Mouse (Mus musculus): ENCODE data around the gene Zfyve28.

Gene Zfyve28

DNA sequence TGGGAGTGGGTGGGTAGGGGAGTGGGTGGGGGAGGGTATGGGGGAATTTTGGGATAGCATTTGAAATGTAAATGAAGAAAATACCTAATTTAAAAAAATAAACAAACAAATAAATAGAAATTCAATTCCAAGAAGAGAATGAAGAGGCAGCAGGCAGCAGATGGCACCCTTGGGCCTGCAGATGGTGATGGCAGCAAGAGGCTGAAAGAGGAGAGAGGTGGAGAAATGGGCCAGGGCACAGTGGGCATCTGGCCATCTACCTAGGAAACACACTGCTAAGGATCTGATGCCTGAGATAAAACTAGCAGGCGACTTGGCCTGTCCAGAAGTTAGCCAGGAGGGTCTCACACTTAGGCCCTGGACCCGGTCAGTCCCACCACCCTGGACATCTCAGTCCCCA, 83.3 kb downstream of the Zfyve28 start:
- DNase-seq (ENCODE audit: low read depth): no peak

DNA sequence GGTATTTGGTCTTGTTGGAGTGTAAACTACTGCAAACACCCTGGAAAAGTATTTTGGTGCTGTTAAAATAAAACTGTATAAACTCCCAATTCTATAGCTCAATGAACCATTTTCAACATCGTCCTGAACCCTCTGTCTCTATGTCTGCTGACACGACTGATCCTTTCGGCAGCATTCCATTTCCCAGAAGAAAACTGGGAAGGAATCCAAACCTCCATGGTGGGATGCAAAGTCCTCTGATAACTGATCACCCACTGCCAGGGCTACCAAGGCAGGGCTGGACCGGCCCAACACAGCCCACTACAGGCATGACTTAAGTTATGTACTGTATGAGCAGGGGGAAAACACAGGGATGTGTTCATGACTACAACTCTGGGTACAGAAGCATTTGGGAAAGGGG, 86.2 kb downstream of the Zfyve28 start:
- no peak for DNase-seq (ENCODE audit: low read depth)

GRCm38 (mm10) chr5:34201396-34201795, 86.9 kb downstream of the Zfyve28 start:
- no peak for DNase-seq (ENCODE audit: low read depth)

DNA sequence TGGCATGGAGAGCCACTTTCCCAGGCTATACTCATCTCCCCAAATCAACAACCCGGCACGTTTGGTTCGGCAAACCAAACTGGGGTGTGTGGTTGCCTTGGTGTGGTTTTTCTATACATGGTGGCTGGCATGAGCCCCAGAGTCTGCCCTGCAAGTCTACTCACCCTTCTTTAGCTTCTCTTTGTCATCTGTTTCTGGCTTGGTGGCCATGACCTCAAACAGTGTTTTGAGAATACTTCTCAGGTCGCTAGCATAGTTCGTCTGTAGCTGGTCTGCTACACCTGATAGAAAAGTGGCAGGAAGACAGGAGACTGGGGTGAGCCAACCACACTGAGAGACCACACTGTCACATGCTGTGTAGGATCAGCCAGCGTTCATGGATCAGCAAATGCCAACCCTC, 89.6 kb downstream of the Zfyve28 start:
- no peak for DNase-seq (ENCODE audit: low read depth)

- DNase-seq (ENCODE audit: low read depth): no peak
These were observed 91.0 kb downstream of the Zfyve28 start for GRCm38 (mm10) chr5:34197243-34197642.

DNA sequence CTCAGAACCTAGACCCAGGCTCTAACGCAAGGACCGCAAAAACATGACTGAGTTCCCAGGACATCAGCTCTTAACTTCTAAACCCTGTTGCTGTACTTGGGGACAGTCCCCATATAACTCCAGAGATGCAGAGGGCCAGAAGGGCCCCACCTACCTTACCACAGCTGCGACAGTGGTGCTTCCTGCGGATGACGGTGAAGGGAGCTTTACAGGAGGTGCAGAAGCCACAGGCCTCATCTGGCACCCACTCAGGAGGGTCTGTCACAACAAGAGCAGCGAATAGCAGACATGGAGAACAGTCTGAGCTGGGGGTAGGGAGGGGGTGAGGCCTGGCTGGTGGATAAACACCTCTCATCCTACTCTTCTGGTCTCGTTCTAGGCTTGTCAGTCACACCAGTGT, 91.8 kb downstream of the Zfyve28 start:
- DNase-seq (ENCODE audit: low read depth): no peak

GRCm38 (mm10) chr5:34195786-34196185, 92.5 kb downstream of the Zfyve28 start:
- no peak for DNase-seq (ENCODE audit: low read depth)

DNA sequence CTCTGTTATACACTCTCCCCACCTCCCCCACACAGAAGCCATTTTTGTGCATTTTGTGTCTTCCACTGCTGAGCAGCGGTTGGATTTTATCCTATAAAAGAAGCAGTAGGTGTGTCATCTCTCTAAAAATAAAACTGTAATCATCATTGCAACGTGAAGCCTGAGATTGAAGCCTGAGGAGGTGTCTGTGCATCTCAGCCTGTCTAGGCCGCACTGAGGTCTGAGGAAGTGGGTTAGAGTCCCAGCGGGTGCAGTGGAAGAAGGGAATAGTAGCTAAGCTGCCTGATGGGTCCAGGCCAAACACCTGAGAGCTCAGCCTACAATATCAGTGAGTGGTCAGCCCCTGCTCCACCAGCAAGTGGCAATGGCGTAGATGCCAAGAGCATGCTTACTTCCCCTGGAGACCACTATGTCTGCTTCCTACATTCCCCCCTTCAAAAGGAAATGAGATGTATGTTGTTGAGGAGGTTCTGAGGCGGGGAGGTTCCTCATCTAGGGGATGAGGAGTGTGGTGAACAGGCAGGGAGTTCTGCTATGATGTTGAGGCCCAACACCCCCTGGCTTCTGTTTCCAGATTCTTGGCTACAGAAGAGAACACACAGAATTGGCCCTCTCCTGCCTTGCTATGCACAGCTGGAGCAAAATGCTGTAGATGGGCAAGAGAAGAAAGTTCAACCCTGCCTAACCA, 93.1 kb downstream of the Zfyve28 start:
- DNase-seq (ENCODE audit: low read depth): no peak

DNA sequence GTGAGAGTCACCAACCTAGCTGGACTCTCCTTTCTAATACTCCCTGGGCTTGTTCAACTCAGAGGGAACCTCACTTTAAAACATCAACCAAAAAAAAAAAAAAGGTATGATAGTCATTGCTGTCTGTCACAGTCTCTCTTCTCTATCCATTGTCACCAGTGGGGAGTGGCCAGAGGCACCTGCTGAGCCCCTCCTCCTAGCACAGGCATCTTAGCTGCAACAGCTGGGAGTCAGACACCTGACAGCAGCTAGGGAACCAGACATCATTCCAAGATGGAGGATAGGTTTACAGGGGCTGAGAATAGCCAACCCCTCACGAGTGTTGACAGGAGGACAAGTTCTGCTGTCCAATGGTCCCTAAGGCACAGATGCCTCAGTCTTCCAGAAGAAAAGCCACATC, 93.8 kb downstream of the Zfyve28 start:
- no peak for DNase-seq (ENCODE audit: low read depth)

DNA sequence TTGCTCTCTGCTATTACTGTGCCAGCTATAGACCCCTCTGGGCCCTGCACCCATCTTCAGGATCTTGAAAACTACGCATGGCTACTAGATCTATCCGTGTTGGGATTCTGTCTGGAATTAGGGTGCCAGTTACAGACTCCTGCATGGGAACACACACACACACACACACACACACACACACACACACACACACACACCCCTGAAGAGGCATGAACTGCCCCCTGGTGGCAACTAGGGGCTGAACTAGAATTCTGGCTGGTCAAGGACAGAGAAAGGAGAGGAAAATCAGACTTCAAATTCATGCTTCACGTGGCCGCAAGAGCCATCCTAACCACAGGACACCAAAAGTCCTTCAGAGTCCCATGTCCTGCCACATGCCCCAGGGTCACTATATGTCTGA, 96.4 kb downstream of the Zfyve28 start:
- no peak for DNase-seq (ENCODE audit: low read depth)

- DNase-seq (ENCODE audit: low read depth): no peak
These were observed 97.2 kb downstream of the Zfyve28 start for GRCm38 (mm10) chr5:34191021-34191420.

DNA sequence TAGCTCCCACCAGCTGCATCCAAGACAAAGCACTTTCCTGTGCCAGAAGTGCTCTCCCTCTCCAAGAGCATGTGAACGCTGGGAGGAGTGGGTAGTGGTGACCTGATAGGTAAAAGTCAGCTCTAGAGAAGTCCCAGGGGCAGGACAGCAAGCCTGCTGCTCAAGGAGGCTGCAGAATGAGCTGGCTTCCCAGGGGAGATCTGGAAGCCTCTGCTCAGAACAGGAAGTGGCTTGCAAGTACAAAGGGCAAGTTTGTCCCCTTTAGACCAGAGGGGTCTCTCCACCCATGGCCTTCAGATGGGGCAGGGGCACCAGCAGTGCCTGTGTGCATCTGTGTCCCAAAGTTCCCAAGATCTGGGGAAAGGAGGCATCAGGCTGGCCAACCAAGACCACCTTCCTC, 98.7 kb downstream of the Zfyve28 start:
- DNase-seq (ENCODE audit: low read depth): no peak

DNA sequence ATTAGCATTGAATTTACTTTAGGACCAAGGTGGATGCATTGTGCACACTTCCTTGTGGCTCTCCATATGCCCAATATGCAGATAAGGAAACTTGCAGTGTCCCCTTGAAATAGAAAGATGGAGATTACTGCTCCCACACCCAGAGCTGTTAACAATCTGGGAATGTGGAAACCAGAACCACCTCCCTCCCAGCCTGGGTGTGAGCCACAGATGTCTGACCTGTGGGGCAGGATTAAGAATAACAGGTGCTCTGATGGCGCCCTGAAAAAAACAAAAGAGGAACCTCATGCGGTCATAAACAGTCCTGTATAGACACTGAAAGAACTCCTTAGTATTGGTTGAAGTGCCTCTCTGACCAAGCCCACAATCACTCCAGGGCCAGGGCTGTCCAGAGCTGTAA, 99.4 kb downstream of the Zfyve28 start:
- no peak for DNase-seq (ENCODE audit: low read depth)

GRCm38 (mm10) chr5:34187601-34188316, 100.5 kb downstream of the Zfyve28 start, which contains the start of gene Mxd4:
Mxd4 (minus strand) TSS chr5:34187720.
- DNase-seq (ENCODE audit: low read depth): peak; percentile 94

GRCm38 (mm10) chr5:34186961-34187391, 101.3 kb downstream of the Zfyve28 start:
- DNase-seq (ENCODE audit: low read depth): no peak

DNA sequence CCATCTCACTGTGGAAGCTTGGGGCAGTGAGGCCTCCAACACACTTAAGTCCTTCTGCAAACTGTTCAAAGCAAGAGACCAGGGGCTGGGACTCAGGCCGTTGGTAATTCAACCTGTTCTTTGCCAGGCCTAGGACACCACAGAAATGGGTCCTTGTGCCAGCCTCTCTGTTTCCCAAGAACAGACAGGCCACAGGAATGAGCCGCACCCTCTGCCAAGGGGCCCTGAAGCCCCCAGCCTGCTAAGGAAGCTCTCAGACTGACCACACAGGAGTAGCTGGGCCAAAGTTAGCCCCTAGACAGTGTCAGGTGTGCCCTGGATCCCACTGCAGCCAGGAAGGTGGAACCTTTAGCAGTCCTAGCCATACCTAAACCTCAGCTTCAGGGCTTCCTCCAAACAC, 101.9 kb downstream of the Zfyve28 start:
- no peak for DNase-seq (ENCODE audit: low read depth)

- no peak for DNase-seq (ENCODE audit: low read depth)
These were observed 102.5 kb downstream of the Zfyve28 start for GRCm38 (mm10) chr5:34185791-34186190.

- DNase-seq (ENCODE audit: low read depth): no peak
These were observed 103.1 kb downstream of the Zfyve28 start for GRCm38 (mm10) chr5:34185051-34185580.

DNA sequence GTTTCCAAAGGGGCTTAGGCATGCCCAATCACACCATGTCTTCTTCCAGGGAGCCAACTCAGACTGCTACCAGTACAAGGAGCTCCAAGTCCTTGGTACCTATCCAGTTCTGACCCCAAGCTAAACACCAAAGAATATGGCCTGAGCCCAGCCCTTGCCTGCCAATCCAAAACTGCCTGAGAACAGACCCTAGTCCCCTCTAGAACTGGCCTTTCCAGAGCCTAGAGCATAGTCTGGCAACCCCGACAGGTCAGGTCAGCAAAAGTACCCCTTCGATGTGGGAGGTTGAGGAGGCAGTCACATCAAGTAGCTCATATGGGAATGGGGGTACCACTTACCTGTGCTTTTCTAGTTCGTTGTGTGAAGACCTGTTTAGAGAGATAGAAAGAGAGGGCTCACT, 104.3 kb downstream of the Zfyve28 start:
- no peak for DNase-seq (ENCODE audit: low read depth)

DNA sequence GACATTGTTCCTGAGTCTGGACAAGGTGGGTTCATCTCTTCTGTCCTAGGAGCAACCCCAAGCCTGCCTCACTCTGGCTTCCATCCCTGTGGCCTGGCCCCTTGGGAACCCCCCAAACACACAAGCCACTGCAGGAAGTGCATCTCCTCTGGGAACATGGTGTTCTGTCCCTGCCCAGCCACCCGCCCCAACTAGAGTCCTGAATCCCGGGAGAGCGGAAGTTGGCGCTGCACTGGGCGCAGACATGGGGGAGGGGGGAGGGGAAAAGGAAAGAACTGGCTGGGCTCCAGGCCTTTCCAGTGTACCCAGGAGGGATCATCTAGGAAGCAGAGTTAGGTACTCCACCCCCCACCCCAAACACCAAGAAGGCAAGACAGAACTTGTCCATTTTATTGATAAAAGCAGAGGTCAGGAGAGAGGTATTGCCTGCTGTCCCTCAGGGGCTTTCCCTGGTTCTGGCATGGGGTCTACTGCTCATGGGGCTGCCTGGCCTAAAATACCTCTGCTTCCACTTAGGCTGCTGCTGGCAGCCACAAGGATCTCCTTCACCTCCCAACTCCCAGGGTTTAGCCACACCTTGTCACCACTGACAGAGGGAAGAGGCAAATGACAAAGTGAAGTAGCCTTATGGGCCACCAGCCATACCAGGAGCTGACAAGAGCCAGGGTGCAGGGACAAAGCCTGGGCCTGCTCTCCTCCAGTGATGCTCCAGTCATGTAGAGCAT, 104.9 kb downstream of the Zfyve28 start:
- DNase-seq (ENCODE audit: low read depth): no peak

GRCm38 (mm10) chr5:34182486-34182885, 105.8 kb downstream of the Zfyve28 start:
- DNase-seq (ENCODE audit: low read depth): no peak

DNA sequence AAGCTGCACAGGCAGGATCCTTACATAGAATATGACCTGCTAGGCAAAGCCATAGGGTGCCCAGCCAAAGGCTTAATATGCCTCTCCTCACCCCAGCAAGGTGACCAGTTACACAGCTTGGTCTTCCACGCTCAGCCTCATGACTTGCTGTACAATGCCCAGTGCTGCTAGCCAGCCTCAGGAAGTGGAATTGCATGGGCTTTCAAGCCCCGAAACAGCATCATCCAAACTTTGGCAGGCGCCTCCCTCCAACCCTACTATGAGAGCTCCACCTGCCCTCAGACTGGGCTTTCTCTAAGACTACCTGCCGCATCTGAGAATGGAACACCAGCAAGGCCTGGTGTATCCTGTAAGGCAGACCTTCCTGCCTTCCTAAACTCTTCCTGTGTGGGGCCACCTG, 110.4 kb downstream of the Zfyve28 start:
- DNase-seq (ENCODE audit: low read depth): no peak

GRCm38 (mm10) chr5:34177091-34177490, 111.2 kb downstream of the Zfyve28 start:
- no peak for DNase-seq (ENCODE audit: low read depth)

Measured in c-Kit-positive CD71-negative TER-119-negative erythroid progenitor cells, embryonic 14.5 days (primary cell).